Mouse (Mus musculus): ENCODE results near the gene Rnd2. TPM values are rescaled to one million over a fixed set of nuclear protein-coding genes. Genes with fewer than 3 reads are reported as not detected.
A peak's percentile ranks its signal among the peaks of the same experiment; 100 is the strongest.
"Not testable (repeated sequence)": the region's sequence is repeated elsewhere in the genome, so short reads cannot be mapped to it uniquely, and the experiment has no call there.

The Rnd2 gene
- polyA plus RNA-seq, 1 experiment from 2014 or later = 43.9 TPM

DNA sequence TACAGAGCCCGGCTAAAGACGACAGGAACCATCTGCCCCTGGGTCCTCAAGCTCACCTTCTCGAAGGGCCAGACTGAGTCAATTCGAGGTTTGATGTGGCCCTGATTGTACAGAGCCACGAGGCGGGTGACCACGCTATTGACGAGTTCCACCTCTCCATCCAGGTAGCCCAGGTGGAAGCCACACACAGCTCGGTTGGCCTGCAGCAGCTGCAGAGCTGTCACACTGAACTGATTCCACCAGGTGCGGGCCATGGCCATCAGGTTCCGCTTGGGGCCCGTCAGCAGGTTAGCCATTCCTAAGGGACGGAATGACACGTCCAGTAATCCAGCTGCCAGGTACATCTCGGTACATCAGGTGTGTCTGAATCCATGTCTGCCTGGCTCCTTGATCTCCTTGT is 4.5 kb upstream of the Rnd2 start:
- no peaks in the 10 kb centered on the region for H3K9me3 ChIP-seq (ENCODE audit: control insufficient read depth, low read length)
- peaks cover 26% of the 10 kb centered on the region for H3K4me1 ChIP-seq (ENCODE audit: control insufficient read depth, insufficient read depth, low read length)
- H3K4me2 ChIP-seq (ENCODE audit: low read depth) = no peak overlapping the region
- H3K36me3 ChIP-seq (ENCODE audit: control insufficient read depth, insufficient read depth, low read length) = peaks cover 4% of the 10 kb centered on the region; the same call in 1 of the 2 replicates
- no peak overlapping the region for H3K4me3 ChIP-seq (ENCODE audit: low read depth, low read length)
- ATAC-seq (ENCODE audit: insufficient read depth, low FRiP score, low TSS enrichment) (no peak), DNase-seq (ENCODE audit: low spot score) (no peak)
- H3K9ac ChIP-seq (ENCODE audit: low read length) = no peak overlapping the region
- H3K27me3 ChIP-seq (ENCODE audit: control insufficient read depth, insufficient read depth, low read length) = no peaks in the 10 kb centered on the region
- H3K27ac ChIP-seq (ENCODE audit: low read depth, low read length) = no peak overlapping the region
- WGBS = 89% methylated on average over 15 of the region's 15 CpGs

DNA sequence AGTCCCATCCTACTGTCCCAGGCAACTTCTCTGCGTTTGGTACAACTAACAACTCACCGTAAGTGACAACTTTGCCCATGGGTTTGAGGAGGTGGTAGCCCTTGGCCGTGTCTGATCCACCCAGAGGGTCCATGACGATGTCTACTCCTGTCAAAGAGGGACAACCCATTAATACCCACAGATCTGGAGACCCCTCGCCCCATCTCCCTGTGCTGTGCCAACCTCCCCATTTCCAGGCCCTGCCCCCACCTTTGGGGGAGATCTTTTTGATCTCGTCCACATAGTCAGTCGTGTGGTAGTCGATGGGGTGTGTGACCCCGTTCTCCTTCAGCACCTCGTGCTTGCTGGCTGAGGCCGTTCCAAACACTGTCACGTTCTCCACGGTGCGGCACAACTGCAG is 2.7 kb upstream of the Rnd2 start:
- no peak overlapping the region for H3K9ac ChIP-seq (ENCODE audit: low read length)
- peaks cover 26% of the 10 kb centered on the region for H3K4me1 ChIP-seq (ENCODE audit: control insufficient read depth, insufficient read depth, low read length)
- 80% methylated on average over 14 of the region's 14 CpGs for WGBS
- ATAC-seq (ENCODE audit: insufficient read depth, low FRiP score, low TSS enrichment) (no peak), DNase-seq (ENCODE audit: low spot score) (no peak)
- H3K4me2 ChIP-seq (ENCODE audit: low read depth) = no peak overlapping the region
- H3K4me3 ChIP-seq (ENCODE audit: low read depth, low read length) = no peak overlapping the region
- H3K27me3 ChIP-seq (ENCODE audit: control insufficient read depth, insufficient read depth, low read length) = no peaks in the 10 kb centered on the region
- H3K9me3 ChIP-seq (ENCODE audit: control insufficient read depth, low read length) = no peaks in the 10 kb centered on the region
- H3K36me3 ChIP-seq (ENCODE audit: control insufficient read depth, insufficient read depth, low read length) = peaks cover 4% of the 10 kb centered on the region; the same call in 1 of the 2 replicates
- H3K27ac ChIP-seq (ENCODE audit: low read depth, low read length) = no peak overlapping the region

DNA sequence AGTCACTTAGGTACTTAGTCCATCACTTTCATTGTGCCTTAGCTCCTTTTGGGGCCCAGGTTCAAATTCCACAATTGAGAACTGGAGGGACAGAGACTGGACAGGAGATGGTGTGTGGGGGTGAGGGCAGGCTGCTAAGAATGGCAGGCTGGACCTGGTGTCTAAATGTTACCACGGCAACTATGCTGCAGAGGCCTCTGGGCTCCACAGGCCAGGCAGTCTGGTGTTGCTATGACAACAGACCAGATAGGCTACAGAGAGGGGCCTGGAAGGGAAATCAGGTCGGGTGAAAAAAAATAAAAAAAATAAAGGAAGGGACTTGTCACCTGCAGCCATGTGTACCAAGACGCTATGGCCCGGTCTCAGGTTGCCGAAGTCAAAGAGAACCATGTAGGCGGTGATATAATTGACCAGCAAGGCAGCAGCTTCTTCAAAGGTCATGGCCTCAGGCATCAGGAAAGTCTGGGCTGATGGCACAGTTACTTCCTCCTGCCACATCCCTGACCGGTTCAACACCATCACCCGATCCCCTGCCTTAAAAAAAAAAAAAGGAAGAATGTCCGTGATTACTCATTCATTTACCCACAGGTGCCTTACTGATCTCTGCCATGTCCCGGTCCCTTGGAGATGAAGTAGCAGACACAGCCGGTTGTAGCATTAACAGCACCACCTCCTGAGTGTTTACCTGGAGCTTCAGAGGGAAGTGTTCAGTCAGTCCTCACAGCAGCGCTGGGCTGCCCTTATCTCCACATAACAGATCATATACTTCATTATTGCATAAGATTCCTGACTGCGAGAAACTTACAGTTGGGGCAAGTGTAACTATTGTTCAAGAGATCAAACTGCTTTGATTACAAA is 2.0 kb upstream of the Rnd2 start:
- Histone ChIP-seq H3K4me1 (ENCODE audit: control insufficient read depth, insufficient read depth, low read length) (peaks cover 26% of the 10 kb centered on the region), H3K4me2 (ENCODE audit: low read depth) (peak overlapping the region; percentile 92), H3K27me3 (ENCODE audit: control insufficient read depth, insufficient read depth, low read length) (no peaks in the 10 kb centered on the region), H3K9ac (ENCODE audit: low read length) (no peak overlapping the region), H3K36me3 (ENCODE audit: control insufficient read depth, insufficient read depth, low read length) (peaks cover 4% of the 10 kb centered on the region; the same call in 1 of the 2 replicates), H3K4me3 (ENCODE audit: low read depth, low read length) (no peak overlapping the region), H3K9me3 (ENCODE audit: control insufficient read depth, low read length) (no peaks in the 10 kb centered on the region), H3K27ac (ENCODE audit: low read depth, low read length) (no peak overlapping the region)
- WGBS = 37% methylated on average over 13 of the region's 13 CpGs
- 0 out of 2 replicates have a peak, but pooled peaks have one; percentile 58 for ATAC-seq (ENCODE audit: insufficient read depth, low FRiP score, low TSS enrichment)
- DNase-seq (ENCODE audit: low spot score) = peak; percentile 50

DNA sequence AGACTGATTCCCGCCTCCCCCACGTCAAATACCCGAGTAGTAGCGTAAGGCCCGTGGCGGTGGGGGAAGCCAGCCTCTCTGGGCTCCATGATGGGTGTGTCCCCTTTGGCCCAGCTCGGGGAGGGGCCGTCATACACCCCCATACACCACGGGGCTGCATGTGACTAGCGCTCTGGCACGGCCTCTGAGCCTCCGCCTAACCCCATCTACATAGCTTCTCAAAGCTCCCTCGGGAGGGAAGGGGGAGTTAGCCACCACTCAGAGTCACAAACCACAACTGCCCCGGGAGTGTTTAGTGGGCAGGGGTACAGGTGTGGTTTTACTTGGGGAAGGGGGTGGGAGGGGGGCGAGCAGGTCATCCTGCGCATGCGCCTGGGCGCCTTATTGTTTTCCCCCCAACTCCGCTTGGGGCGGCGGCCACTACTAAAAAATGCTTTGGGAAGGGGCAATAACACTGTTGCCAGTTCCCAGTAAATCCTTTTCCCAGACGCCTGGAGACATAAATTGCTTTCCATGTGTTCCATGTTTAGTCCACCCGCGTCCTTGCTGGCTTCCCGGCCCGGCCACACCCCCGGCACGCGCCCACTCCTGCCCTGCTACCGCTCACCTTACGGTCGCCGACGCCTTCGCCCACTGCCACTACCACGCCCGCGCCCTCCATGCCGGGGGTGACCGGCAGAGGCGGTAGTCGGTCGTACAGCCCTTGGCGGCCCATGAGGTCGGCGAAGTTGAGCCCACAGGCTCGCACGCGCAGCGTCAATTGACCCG is 486 bp downstream of the Rnd2 start:
- under 1% methylated on average over 51 of the region's 51 CpGs for WGBS
- H3K4me1 ChIP-seq (ENCODE audit: control insufficient read depth, insufficient read depth, low read length) = peaks cover 36% of the 10 kb centered on the region
- 0 out of 2 replicates have a peak, but pooled peaks have one; percentile 15 for ATAC-seq (ENCODE audit: insufficient read depth, low FRiP score, low TSS enrichment)

DNA sequence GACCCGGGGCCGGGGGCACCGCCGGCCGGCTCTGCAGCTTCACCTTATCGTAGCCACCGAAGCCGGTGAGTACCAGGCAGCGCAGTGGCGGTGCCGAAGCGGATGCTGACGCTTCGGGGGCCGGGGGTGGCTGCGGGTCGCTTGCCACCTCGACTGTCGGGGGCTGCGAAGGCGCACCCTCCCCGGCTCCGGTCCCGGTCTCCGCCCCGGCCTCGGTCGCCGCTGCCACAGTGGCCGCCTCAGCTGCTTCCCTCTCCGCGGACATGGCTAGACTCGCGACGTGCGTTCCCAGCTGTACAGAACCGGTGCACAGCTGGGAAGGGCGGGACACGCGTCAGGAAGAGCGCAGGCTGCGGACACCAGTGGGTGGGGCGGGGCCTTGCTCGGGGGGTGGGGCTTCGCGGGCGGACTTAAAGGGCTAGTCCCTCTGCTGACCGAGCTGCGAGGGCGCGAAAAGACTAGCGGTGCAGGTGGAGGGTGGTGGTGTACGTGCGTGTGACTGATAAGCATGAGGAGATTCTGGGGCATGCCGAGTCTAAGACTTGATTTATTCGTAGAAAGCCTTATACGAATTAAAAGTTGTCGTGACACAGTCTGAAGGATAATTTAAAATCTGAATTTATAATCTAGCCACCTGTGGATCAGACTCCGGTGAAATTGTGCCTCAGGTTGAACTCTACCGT is 1.2 kb downstream of the Rnd2 start, which contains the start of gene Vat1:
Gene Vat1, minus strand, starts transcription at position 362 of the 683 bp plus-strand sequence.
- no peaks in the 10 kb centered on the region for H3K9me3 ChIP-seq (ENCODE audit: control insufficient read depth, low read length)
- peak within 1 kb of the TSS; percentile 92 for H3K4me2 ChIP-seq (ENCODE audit: low read depth)
- ATAC-seq (ENCODE audit: insufficient read depth, low FRiP score, low TSS enrichment) = peak; percentile 24; the same call in 1 of the 2 replicates
- peaks cover 37% of the 10 kb centered on the region for H3K4me1 ChIP-seq (ENCODE audit: control insufficient read depth, insufficient read depth, low read length)
- peaks cover 2% of the 10 kb centered on the region for H3K36me3 ChIP-seq (ENCODE audit: control insufficient read depth, insufficient read depth, low read length)
- peak within 1 kb of the TSS; percentile 72 for H3K9ac ChIP-seq (ENCODE audit: low read length)
- H3K27ac ChIP-seq (ENCODE audit: low read depth, low read length) = peak within 1 kb of the TSS; percentile 73
- peak; percentile 75 for DNase-seq (ENCODE audit: low spot score)
- no peaks in the 10 kb centered on the region for H3K27me3 ChIP-seq (ENCODE audit: control insufficient read depth, insufficient read depth, low read length)
- 1% methylated on average over 57 of the region's 60 CpGs for WGBS
- H3K4me3 ChIP-seq (ENCODE audit: low read depth, low read length) = peak within 1 kb of the TSS; percentile 83

More for the DNA sequence above, 486 bp downstream of the Rnd2 start:
- H3K27me3 ChIP-seq (ENCODE audit: control insufficient read depth, insufficient read depth, low read length) = no peaks in the 10 kb centered on the region
- H3K27ac ChIP-seq (ENCODE audit: low read depth, low read length) = peak overlapping the region; percentile 73
- peak overlapping the region; percentile 72 for H3K9ac ChIP-seq (ENCODE audit: low read length)
- H3K4me2 ChIP-seq (ENCODE audit: low read depth) = peak overlapping the region; percentile 92
- peak overlapping the region; percentile 83 for H3K4me3 ChIP-seq (ENCODE audit: low read depth, low read length)
- DNase-seq (ENCODE audit: low spot score) = peak; percentile 69
- H3K36me3 ChIP-seq (ENCODE audit: control insufficient read depth, insufficient read depth, low read length) = peaks cover 2% of the 10 kb centered on the region; the same call in 1 of the 2 replicates
- no peaks in the 10 kb centered on the region for H3K9me3 ChIP-seq (ENCODE audit: control insufficient read depth, low read length)

DNA sequence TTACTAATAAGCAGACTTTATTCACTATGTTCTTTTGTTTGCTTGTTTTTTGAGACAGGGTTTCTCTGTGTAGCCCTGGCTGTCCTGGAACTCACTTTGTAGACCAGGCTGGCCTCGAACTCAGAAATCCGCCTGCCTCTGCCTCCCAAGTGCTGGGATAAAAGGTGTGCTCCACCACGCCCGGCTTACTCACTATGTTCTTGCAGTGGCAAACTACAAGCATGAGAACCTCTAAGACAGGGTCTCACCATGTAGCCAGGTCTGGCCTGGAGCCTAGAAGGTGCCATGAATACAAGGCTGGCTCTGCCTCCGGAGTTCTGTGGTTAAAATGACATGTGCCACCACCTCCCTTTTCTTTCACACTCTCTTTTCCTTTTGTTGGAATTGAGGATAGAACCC is 1.8 kb downstream of the Rnd2 start:
- not testable (repeated sequence) for ATAC-seq (ENCODE audit: insufficient read depth, low FRiP score, low TSS enrichment); H3K36me3 ChIP-seq (ENCODE audit: control insufficient read depth, insufficient read depth, low read length); H3K27me3 ChIP-seq (ENCODE audit: control insufficient read depth, insufficient read depth, low read length); H3K27ac ChIP-seq (ENCODE audit: low read depth, low read length); DNase-seq (ENCODE audit: low spot score); H3K9me3 ChIP-seq (ENCODE audit: control insufficient read depth, low read length); H3K9ac ChIP-seq (ENCODE audit: low read length)
- peaks cover 38% of the 10 kb centered on the region for H3K4me1 ChIP-seq (ENCODE audit: control insufficient read depth, insufficient read depth, low read length)
- peak overlapping the region; percentile 83; the same call in 1 of the 2 replicates for H3K4me3 ChIP-seq (ENCODE audit: low read depth, low read length)
- 64% methylated on average over 5 of the region's 5 CpGs for WGBS
- H3K4me2 ChIP-seq (ENCODE audit: low read depth) = peak overlapping the region; percentile 92

DNA sequence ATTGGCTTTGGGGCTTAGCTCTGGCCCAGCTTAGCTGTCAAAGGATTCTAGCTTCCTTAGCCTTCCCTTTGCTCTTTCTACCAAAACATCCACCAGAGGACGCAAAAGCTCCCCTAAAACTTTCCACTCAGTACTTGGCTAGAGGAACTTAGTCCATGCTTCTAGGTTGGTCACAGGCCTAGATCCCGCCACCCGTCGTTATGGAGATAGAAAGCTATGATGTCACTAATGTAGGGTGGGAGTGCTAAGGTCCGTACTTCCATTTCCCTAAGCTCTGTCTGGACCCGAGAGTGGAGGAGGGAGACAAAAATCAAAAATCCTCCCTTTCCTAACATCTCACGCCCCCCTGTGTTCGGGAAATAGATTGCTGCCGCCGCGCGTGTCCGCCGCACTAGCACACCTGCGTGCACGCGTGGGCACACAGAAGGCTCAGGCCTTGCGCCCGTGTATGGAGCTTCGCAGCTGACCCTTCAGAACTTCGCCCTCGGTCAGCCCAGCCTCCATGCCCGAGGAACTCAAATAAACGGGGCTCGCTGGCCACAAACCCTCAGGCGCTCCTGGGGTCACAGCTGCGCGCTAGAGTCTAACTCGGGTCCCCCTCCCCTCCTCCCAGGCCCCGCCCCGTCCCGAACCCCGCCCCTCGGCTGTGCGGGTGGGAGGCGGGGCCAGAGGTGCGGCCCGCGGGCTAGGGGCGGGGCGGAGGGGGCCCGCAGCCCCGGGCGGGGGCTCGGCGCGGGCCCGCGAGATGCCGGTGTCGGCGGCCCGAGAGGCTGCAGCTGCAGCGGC is 2.9 kb downstream of the Rnd2 start:
- DNase-seq (ENCODE audit: low spot score) (peak; percentile 92), ATAC-seq (ENCODE audit: insufficient read depth, low FRiP score, low TSS enrichment) (peak; percentile 55)
- Histone ChIP-seq H3K9ac (ENCODE audit: low read length) (peak overlapping the region; percentile 86), H3K9me3 (ENCODE audit: control insufficient read depth, low read length) (no peaks in the 10 kb centered on the region), H3K4me2 (ENCODE audit: low read depth) (peak overlapping the region; percentile 85), H3K36me3 (ENCODE audit: control insufficient read depth, insufficient read depth, low read length) (peaks cover 2% of the 10 kb centered on the region), H3K4me3 (ENCODE audit: low read depth, low read length) (peak overlapping the region; percentile 80), H3K4me1 (ENCODE audit: control insufficient read depth, insufficient read depth, low read length) (peaks cover 30% of the 10 kb centered on the region), H3K27ac (ENCODE audit: low read depth, low read length) (peak overlapping the region; percentile 80), H3K27me3 (ENCODE audit: control insufficient read depth, insufficient read depth, low read length) (no peaks in the 10 kb centered on the region)
- WGBS = under 1% methylated on average over 48 of the region's 54 CpGs

Measured in neural tube, embryonic 11.5 days (tissue).